Mouse (Mus musculus): ENCODE results near the gene Sapcd1. TPM values are rescaled to one million over a fixed set of nuclear protein-coding genes. Genes with fewer than 3 reads are reported as not detected.
"Not testable (repeated sequence)": the region's sequence is repeated elsewhere in the genome, so short reads cannot be mapped to it uniquely, and the experiment has no call there.

Gene Sapcd1
- polyA plus RNA-seq, 1 experiment from 2014 or later = 9.5 TPM

- Histone ChIP-seq H3K4me3 (peak overlapping the region; percentile 68), H3K27me3 (no peaks in the 10 kb centered on the region), H3K4me1 (peaks cover 26% of the 10 kb centered on the region), H3K27ac (peak overlapping the region; percentile 99), H3K9me3 (no peaks in the 10 kb centered on the region), H3K4me2 (replicated peaks) (peak overlapping the region; percentile 93), H3K36me3 (peaks cover 35% of the 10 kb centered on the region), H3K9ac (peak overlapping the region; percentile 92)
- WGBS = under 1% methylated on average over 35 of the region's 35 CpGs
- ATAC-seq (ENCODE audit: insufficient number of reproducible peaks, insufficient read depth, low FRiP score, low TSS enrichment) = no peak
Measured at GRCm38 (mm10) chr17:35001452-35002152, 26.2 kb downstream of the Sapcd1 start.

GRCm38 (mm10) chr17:35000717-35001451 lies 26.9 kb downstream of the Sapcd1 start, which contains the start of gene Vars:
Vars (plus strand) TSS chr17:35000987.
- peaks cover 32% of the 10 kb centered on the region for H3K36me3 ChIP-seq
- H3K9ac ChIP-seq = peak within 1 kb of the TSS; percentile 92
- WGBS = under 1% methylated on average over 79 of the region's 83 CpGs
- peak within 1 kb of the TSS; percentile 68 for H3K4me3 ChIP-seq
- H3K27me3 ChIP-seq = no peaks in the 10 kb centered on the region
- no peaks in the 10 kb centered on the region for H3K9me3 ChIP-seq
- peak; percentile 85 for ATAC-seq (ENCODE audit: insufficient number of reproducible peaks, insufficient read depth, low FRiP score, low TSS enrichment)
- H3K4me2 ChIP-seq (replicated peaks) = peak within 1 kb of the TSS; percentile 93
- peaks cover 26% of the 10 kb centered on the region for H3K4me1 ChIP-seq
- peak within 1 kb of the TSS; percentile 99 for H3K27ac ChIP-seq

- H3K27ac ChIP-seq = peak overlapping the region; percentile 99
- H3K9me3 ChIP-seq; ATAC-seq (ENCODE audit: insufficient number of reproducible peaks, insufficient read depth, low FRiP score, low TSS enrichment); H3K27me3 ChIP-seq: not testable (repeated sequence)
- peaks cover 26% of the 10 kb centered on the region for H3K36me3 ChIP-seq
- WGBS = 24% methylated on average over 30 of the region's 32 CpGs
- H3K4me2 ChIP-seq (replicated peaks) = peak overlapping the region; percentile 93
- H3K4me1 ChIP-seq = peaks cover 26% of the 10 kb centered on the region
- H3K4me3 ChIP-seq = peak overlapping the region; percentile 68
- H3K9ac ChIP-seq = peak overlapping the region; percentile 92
Measured at GRCm38 (mm10) chr17:34999871-35000716, 27.7 kb downstream of the Sapcd1 start.

- Histone ChIP-seq H3K4me2 (replicated peaks) (peak overlapping the region; percentile 93; the same call in 1 of the 2 replicates), H3K9ac (no peak overlapping the region), H3K27ac (no peak overlapping the region), H3K4me1 (peaks cover 26% of the 10 kb centered on the region), H3K9me3 (no peaks in the 10 kb centered on the region), H3K4me3 (peak overlapping the region; percentile 33; the same call in 1 of the 2 replicates), H3K36me3 (peaks cover 14% of the 10 kb centered on the region; the same call in 1 of the 2 replicates), H3K27me3 (no peaks in the 10 kb centered on the region)
- 94% methylated on average over 15 of the region's 15 CpGs for WGBS
- ATAC-seq (ENCODE audit: insufficient number of reproducible peaks, insufficient read depth, low FRiP score, low TSS enrichment) = no peak
Measured at GRCm38 (mm10) chr17:34998526-34999430, 29.0 kb downstream of the Sapcd1 start.

- Histone ChIP-seq H3K4me3 (no peak overlapping the region), H3K9me3 (no peaks in the 10 kb centered on the region), H3K4me2 (replicated peaks) (0 out of 2 replicates have a peak overlapping the region, but pooled peaks have one; percentile 7), H3K36me3 (peaks cover 14% of the 10 kb centered on the region; the same call in 1 of the 2 replicates), H3K9ac (no peak overlapping the region), H3K4me1 (peaks cover 11% of the 10 kb centered on the region; the same call in 1 of the 2 replicates), H3K27me3 (no peaks in the 10 kb centered on the region), H3K27ac (no peak overlapping the region)
- ATAC-seq (ENCODE audit: insufficient number of reproducible peaks, insufficient read depth, low FRiP score, low TSS enrichment) = no peak
- WGBS = 91% methylated on average over 5 of the region's 5 CpGs
Measured at GRCm38 (mm10) chr17:34997142-34997483, 30.7 kb downstream of the Sapcd1 start.

GRCm38 (mm10) chr17:34996411-34997141 lies 31.2 kb downstream of the Sapcd1 start:
- Histone ChIP-seq H3K27me3 (no peaks in the 10 kb centered on the region), H3K4me2 (replicated peaks) (no peak overlapping the region), H3K27ac (no peak overlapping the region), H3K36me3 (peaks cover 14% of the 10 kb centered on the region; the same call in 1 of the 2 replicates), H3K4me3 (no peak overlapping the region), H3K4me1 (peaks cover 9% of the 10 kb centered on the region; the same call in 1 of the 2 replicates), H3K9me3 (no peaks in the 10 kb centered on the region), H3K9ac (no peak overlapping the region)
- 89% methylated on average over 13 of the region's 14 CpGs for WGBS
- no peak for ATAC-seq (ENCODE audit: insufficient number of reproducible peaks, insufficient read depth, low FRiP score, low TSS enrichment)

GRCm38 (mm10) chr17:34995927-34996326 lies 31.9 kb downstream of the Sapcd1 start:
- not testable (repeated sequence) for H3K4me3 ChIP-seq; ATAC-seq (ENCODE audit: insufficient number of reproducible peaks, insufficient read depth, low FRiP score, low TSS enrichment); H3K4me2 ChIP-seq (replicated peaks); H3K27me3 ChIP-seq; H3K4me1 ChIP-seq; H3K9me3 ChIP-seq; H3K9ac ChIP-seq; H3K27ac ChIP-seq
- H3K36me3 ChIP-seq = peaks cover 21% of the 10 kb centered on the region
- 95% methylated on average over 4 of the region's 4 CpGs for WGBS

- H3K9ac ChIP-seq; H3K4me2 ChIP-seq (replicated peaks); H3K27me3 ChIP-seq; H3K4me3 ChIP-seq; ATAC-seq (ENCODE audit: insufficient number of reproducible peaks, insufficient read depth, low FRiP score, low TSS enrichment); H3K9me3 ChIP-seq; H3K27ac ChIP-seq; H3K4me1 ChIP-seq: not testable (repeated sequence)
- WGBS = 96% methylated on average over 4 of the region's 4 CpGs
- peaks cover 28% of the 10 kb centered on the region for H3K36me3 ChIP-seq
Measured at GRCm38 (mm10) chr17:34995192-34995591, 32.6 kb downstream of the Sapcd1 start.

GRCm38 (mm10) chr17:34994751-34995150 lies 33.1 kb downstream of the Sapcd1 start:
- peaks cover 30% of the 10 kb centered on the region for H3K36me3 ChIP-seq
- H3K4me3 ChIP-seq = no peak overlapping the region
- ATAC-seq (ENCODE audit: insufficient number of reproducible peaks, insufficient read depth, low FRiP score, low TSS enrichment) = no peak
- no peaks in the 10 kb centered on the region for H3K9me3 ChIP-seq
- H3K27ac ChIP-seq = no peak overlapping the region
- no peak overlapping the region for H3K4me2 ChIP-seq (replicated peaks)
- H3K27me3 ChIP-seq = no peaks in the 10 kb centered on the region
- peaks cover 5% of the 10 kb centered on the region; the same call in 1 of the 2 replicates for H3K4me1 ChIP-seq
- no peak overlapping the region for H3K9ac ChIP-seq

- no peaks in the 10 kb centered on the region for H3K27me3 ChIP-seq
- no peak overlapping the region for H3K4me3 ChIP-seq
- 72% methylated on average over 2 of the region's 2 CpGs for WGBS
- no peaks in the 10 kb centered on the region for H3K9me3 ChIP-seq
- H3K4me2 ChIP-seq (replicated peaks) = no peak overlapping the region
- ATAC-seq (ENCODE audit: insufficient number of reproducible peaks, insufficient read depth, low FRiP score, low TSS enrichment) = no peak; the same call in 1 of the 2 replicates
- peaks cover 9% of the 10 kb centered on the region for H3K4me1 ChIP-seq
- no peak overlapping the region for H3K9ac ChIP-seq
- peaks cover 28% of the 10 kb centered on the region for H3K36me3 ChIP-seq
- no peak overlapping the region for H3K27ac ChIP-seq
Measured at GRCm38 (mm10) chr17:34984218-34984617, 43.6 kb downstream of the Sapcd1 start.
